ENCODE assay signal across 8 mouse cellular contexts in genomic region chr4:128728431-128728851, GRCm38 (mm10). TPM values are rescaled to one million over a fixed set of nuclear protein-coding genes. Genes with fewer than 3 reads are reported as not detected.
DNase-seq lines count a peak whose midpoint lies in the region; ATAC-seq and TF ChIP-seq lines count a peak whose summit lies in the region.

No protein-coding gene starts in this region.

- no peaks in the 10 kb centered on the region for H3K36me3 ChIP-seq in kidney, adult 2 months (ENCODE audit: control insufficient read depth, insufficient read depth, low read length)
- no peaks in the 10 kb centered on the region for H3K36me3 ChIP-seq in forebrain, embryonic 16.5 days (ENCODE audit: control insufficient read depth, insufficient read depth)
- H3K36me3 ChIP-seq in macrophage (ENCODE audit: inconsistent target): 0 out of 2 replicates have a peak, but pooled peaks cover 8% of the 10 kb centered on the region

- peak overlapping the region; percentile 78 for H3K4me2 ChIP-seq in forebrain, embryonic 16.5 days (ENCODE audit: low read length)

- H3K4me3 ChIP-seq in kidney, adult 2 months (ENCODE audit: insufficient read depth, low read depth, low read length): peak overlapping the region; percentile 68
- peak overlapping the region; percentile 87 for H3K4me3 ChIP-seq in forebrain, embryonic 16.5 days (replicated peaks; ENCODE audit: low read length)
- peak overlapping the region; percentile 76 for H3K4me3 ChIP-seq in macrophage (ENCODE audit: inconsistent target)

- H3K9me3 ChIP-seq in forebrain, embryonic 16.5 days (ENCODE audit: control insufficient read depth, low read length): no peaks in the 10 kb centered on the region

- DNase-seq in kidney, adult 2 months: peak; percentile 27
- DNase-seq in kidney, postnatal 14 days: no peak
- peak; percentile 60 for DNase-seq in MN1 (ENCODE audit: low spot score)
- no peak for DNase-seq in gastrocnemius, postnatal 4 days (ENCODE audit: low spot score in 2 of 2)
- DNase-seq in frontal cortex, postnatal 36 days (ENCODE audit: low spot score in 2 of 2): no peak
- DNase-seq in kidney, adult 9 months: no peak

- H3K4me1 ChIP-seq in kidney, adult 2 months (ENCODE audit: control insufficient read depth, insufficient read depth, low read length): peaks cover 27% of the 10 kb centered on the region
- H3K4me1 ChIP-seq in forebrain, embryonic 16.5 days (replicated peaks; ENCODE audit: control insufficient read depth, insufficient read depth, low read length): peaks cover 58% of the 10 kb centered on the region

- H3K9ac ChIP-seq in forebrain, embryonic 16.5 days (replicated peaks; ENCODE audit: low read depth, low read length): peak overlapping the region; percentile 86

- peaks cover 56% of the 10 kb centered on the region for H3K79me2 ChIP-seq in macrophage (ENCODE audit: inconsistent target)

- peak overlapping the region; percentile 42 for H3K27ac ChIP-seq in kidney, adult 2 months (ENCODE audit: insufficient read depth, low read depth, low read length)
- H3K27ac ChIP-seq in forebrain, embryonic 16.5 days (ENCODE audit: low read length): peak overlapping the region; percentile 92
- peak overlapping the region; percentile 92 for H3K27ac ChIP-seq in macrophage

- ATAC-seq in forebrain, embryonic 16.5 days: no peak

- no peaks in the 10 kb centered on the region for H3K27me3 ChIP-seq in kidney, adult 2 months (replicated peaks; ENCODE audit: control insufficient read depth, insufficient read depth, low read length)
- no peaks in the 10 kb centered on the region for H3K27me3 ChIP-seq in forebrain, embryonic 16.5 days (replicated peaks; ENCODE audit: control insufficient read depth, insufficient read depth, low read length)

- TF ChIP-seq CTCF in kidney, adult 2 months (conservative IDR thresholded peaks at IDR 0.05; ENCODE audit: insufficient read depth, insufficient read length, low read depth, low read length): no peak

- no peak for TF ChIP-seq POLR2A in kidney, adult 2 months (IDR thresholded peaks at IDR 0.05; ENCODE audit: low read depth, low read length)

- 0% methylated on average over 5 of the region's 5 CpGs for WGBS in kidney, adult 2 months
- WGBS in forebrain, embryonic 16.5 days: under 1% methylated on average over 5 of the region's 5 CpGs
- 0% methylated on average over 5 of the region's 5 CpGs for WGBS in macrophage (ENCODE audit: missing documents)

RNA-seq across cellular contexts. Expression of gene A3galt2, which starts 26.7 kb away (rescaled TPM):
- 0.16 and 0.39 TPM in 2 replicates for polyA plus RNA-seq in kidney, adult 2 months (2012; rRNA removed)
- polyA plus RNA-seq in forebrain, embryonic 16.5 days (2015; fragmentation: Nextera tagmentation; extraction: Ambion mirVana): 0.43 and 0.63 TPM in 2 replicates
- 1 to 10 TPM in 8 of 26 experiments, under 1 TPM in 16, not detected in 2; 0.29 to 4.8 (median 0.82) TPM for total RNA-seq in macrophage (2018; cell fraction: chromatin; rRNA removed)
- total RNA-seq in macrophage (2018; cell fraction: cytosol; rRNA removed): under 1 TPM in 7 of 26 experiments, not detected in 19; 0.03 to 0.08 (median 0.06) TPM
- total RNA-seq in macrophage (2018; cell fraction: nucleus; rRNA removed): 1 to 10 TPM in 10 of 26 experiments, under 1 TPM in 15, not detected in 1; 0.15 to 7.2 (median 0.74) TPM
- polyA plus RNA-seq in macrophage (2018): not detected in 3 replicates
- total RNA-seq in gastrocnemius, postnatal 4 days (2021): under 1 TPM; 0.26 to 0.37 TPM

Comparison
In these comparisons a context has a peak if more than half of its experiments do, and no peak if none do; other contexts are left out.
1. DNase-seq: peak in kidney, adult 2 months (single experiment) and MN1 (single experiment); none in kidney, postnatal 14 days (single experiment), gastrocnemius, postnatal 4 days (0 of 2), frontal cortex, postnatal 36 days (0 of 2) and kidney, adult 9 months (single experiment).
2. H3K27ac ChIP-seq: peak in every context shown above with its lines; median percentile 92 in forebrain, embryonic 16.5 days; 92 in macrophage; 42 in kidney, adult 2 months.
3. Peak in every context shown above with its lines, with median percentiles within 50 percentile points of each other: H3K4me3 ChIP-seq.